Mouse (Mus musculus): Measurements from ENCODE around the gene Ppp4c.

Gene Ppp4c

DNA sequence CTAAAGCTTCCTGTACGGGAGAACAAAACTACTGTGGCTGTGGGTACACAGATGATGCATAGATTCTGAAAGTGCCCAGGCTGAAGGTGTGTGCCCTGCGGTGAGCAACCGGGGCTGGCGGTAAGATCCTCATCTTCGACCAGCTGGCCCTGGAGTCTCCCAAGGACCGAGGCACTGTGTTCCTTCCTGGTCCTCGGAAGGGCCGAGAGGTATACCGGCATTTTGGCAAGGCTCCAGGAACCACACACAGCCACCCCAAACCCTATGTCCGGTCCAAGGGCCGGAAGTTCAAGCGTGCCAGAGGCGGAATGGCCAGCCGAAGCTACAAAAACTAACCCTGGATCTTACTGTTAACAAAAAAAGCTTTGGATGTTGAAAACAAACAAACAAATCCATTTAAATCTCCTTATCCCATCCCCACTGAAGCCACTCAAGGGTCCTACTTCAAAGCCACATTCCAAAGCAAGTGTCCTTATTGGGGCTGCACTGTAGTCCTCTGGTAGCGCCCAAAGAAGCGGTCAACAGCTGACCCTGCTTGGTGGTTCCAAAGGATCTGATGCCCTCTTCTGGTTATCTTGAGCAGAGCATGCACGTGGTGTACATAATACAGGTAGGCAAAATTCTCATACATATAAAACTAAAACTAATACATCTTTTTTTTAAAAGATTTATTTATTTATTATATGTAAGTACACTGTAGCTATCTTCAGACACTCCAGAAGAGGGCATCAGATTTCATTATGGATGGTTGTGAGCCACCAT is 42.5 kb downstream of the Ppp4c start:
- no peak for DNase-seq

DNA sequence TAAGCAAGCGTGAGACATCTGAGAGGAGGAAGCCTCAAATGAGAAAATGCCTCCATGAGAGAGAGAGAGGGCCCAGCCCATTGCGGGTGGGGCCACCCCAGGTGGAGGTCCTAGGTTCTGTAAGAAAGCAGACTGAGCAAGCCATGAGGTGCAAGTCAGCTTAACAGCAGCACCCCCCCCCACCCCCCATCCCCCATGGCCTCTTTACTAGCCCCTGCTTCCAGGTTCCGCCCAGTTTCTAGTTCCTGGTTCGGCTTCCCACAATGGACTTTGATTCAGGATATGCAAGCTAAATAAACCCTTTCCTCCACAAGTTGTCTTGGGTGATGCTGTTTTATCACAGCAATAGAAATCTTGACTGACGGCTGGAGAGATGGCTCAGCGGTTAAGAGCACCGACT is 43.5 kb downstream of the Ppp4c start:
- no peak for DNase-seq

- DNase-seq, result no peak
Measured at GRCm38 (mm10) chr7:126746798-126747197, 45.5 kb downstream of the Ppp4c start.

- DNase-seq, result no peak
Measured at GRCm38 (mm10) chr7:126746066-126746465, 46.2 kb downstream of the Ppp4c start.

DNA sequence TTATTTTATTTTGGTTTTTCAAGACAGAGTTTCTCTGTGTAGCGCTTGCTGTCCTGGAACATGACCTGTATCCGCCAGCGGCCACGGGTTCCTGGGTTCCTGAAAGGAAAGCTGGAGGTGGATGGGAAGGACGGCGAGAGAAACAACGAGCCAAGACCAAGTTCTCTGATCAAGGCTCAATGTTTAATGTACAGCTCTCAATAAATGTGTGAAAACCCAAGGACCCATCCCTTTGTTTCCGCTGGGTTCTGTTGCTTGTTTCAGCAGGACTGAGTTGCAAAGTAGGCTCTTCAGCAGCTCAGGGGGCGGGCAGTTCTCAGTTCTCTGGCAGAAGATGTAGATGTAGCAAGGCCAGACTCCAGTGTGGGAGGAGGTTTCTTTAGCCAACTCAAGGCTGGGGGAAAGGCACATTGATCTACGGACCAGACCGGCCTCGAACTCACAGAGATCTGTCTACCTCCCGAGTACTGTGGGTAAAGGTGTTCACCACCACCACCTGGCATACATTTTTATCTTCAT is 50.3 kb downstream of the Ppp4c start:
- no peak for DNase-seq

- no peak for DNase-seq
Measured at GRCm38 (mm10) chr7:126741452-126741851, 50.8 kb downstream of the Ppp4c start.

GRCm38 (mm10) chr7:126740977-126741376 is 51.3 kb downstream of the Ppp4c start:
- no peak for DNase-seq

GRCm38 (mm10) chr7:126740132-126740735 is 52.1 kb downstream of the Ppp4c start:
- DNase-seq, result no peak

DNA sequence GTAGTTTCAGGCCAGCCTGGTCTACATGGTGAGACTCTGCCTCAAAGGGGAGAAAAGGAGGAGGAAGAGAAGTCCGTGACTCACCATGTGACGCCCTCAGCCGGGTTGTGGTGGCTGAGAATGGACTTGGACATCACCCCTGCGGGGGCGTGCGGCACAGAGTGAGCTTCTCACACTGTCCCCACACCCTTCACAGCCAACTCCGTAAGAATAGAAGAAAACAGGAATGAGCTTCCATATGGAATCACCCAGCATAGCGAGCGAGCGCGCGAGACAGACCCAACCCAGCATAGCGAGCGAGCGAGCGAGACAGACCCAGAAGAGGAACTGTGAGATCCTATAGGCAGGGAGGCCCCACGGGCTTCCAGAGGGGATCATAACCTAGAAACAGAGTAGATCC is 52.7 kb downstream of the Ppp4c start:
- no peak for DNase-seq

GRCm38 (mm10) chr7:126736122-126736521 is 56.2 kb downstream of the Ppp4c start:
- no peak for DNase-seq
